Mouse (Mus musculus) retina, adult 2 months (tissue): ENCODE measurements around the gene Akap6.

ENCODE experiments used
- DNase-seq: peaks from one replicate; pipeline ENCODE4 v3.0.0-alpha.2; 2012; ENCODE audit warnings: low read depth, low spot score

Akap6 gene

GRCm38 (mm10) chr12:52908448-52909066, 209.4 kb downstream of the Akap6 start:
- no peak for DNase-seq

DNA sequence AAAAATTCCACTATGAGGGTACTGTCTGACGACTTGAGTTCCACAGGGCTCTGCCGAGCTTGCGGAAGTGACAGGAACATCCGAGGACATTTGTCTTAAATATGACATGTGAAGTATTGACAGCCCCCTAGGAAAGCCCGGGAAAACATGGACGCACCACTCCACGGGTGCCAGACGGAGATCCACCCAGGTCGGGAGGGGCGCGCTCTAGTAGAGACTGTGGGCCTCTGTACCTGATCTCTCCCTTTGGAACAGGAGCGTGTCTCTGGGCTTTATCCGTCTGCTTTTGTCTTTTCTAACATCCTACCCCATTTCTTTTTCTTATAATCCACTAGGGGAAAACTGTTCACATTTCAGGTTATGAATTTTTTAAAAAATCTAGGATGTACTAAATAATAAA, 211.2 kb downstream of the Akap6 start:
- no peak for DNase-seq

- peak; percentile 30 for DNase-seq
Observed at GRCm38 (mm10) chr12:52910819-52911218, 211.6 kb downstream of the Akap6 start.

DNA sequence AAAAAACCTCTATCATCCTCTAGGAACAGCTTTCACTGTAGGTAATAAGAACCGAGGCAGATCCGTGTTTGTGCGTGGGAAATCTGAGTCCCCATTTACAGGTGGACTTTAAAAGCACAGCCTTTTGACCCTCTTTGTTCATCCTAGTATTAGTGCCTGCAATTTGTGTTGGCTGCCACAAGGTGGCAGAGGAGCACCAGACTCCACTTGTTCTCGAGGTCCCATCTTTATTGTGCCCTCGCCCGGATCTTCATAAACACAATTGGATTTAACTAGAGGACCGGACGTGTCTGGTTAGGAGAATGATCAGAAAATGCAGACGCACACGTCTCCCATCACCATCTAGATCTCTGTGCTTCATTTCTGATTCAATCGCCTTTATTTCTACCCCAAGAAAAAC, 219.8 kb downstream of the Akap6 start:
- no peak for DNase-seq

DNA sequence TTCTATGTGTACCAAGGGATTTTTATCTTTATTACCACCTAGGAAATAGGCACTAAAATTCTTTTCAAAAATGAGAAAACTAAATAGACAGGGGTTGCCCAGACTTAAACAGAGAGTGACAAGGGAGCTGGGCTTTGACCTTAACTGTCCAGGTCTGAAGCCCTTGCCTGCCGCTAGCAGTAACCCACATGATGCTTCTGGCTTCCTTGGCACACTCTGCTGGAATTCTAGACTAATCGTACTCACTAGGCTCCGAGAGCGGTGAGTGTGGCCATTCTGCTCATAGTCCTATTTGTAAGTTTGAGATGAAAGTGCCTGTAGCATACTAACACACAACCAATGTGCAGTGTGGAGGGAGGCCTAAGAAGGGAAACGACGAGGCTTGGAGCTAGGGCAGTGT, 223.3 kb downstream of the Akap6 start:
- no peak for DNase-seq

GRCm38 (mm10) chr12:52925448-52925847, 226.3 kb downstream of the Akap6 start:
- DNase-seq = no peak

DNA sequence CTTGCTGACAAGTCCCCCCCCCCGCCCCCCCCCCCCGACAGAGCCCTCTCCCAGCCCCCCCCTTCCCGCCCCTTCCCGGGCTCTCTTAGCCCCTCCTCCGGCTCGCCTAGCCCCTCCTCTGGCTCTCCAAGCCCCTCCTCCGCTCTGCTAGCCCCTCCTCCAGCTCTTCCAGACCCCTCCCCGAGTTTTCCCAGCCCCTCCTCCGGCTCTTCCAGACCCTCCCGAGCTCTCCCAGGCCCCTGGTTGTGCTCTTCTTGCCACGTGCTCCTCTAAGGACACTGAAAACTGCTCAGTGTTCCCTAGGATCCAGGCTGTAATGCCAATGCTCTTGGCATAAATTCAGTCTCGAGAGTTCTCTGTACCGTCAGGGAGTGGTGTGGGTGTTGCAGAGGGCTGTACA, 234.6 kb downstream of the Akap6 start:
- DNase-seq = no peak

DNA sequence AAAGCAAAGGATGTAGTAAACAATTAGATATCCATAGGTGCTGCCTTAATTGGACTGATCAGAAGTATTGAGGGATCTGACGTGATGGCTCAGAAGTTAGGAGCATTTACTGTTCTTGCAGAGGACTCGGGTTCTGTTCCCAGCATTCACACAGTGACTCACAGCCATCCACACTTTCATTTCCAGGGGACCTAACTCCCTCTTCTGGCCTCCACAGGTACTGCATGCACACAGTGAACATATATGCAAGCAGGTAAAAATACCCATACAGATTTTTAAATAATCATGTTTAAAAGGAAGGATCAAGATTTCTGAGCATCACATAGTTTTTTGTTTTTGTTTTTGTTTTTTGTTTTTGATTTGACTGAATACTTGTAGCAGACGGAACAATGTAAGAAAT, 235.8 kb downstream of the Akap6 start:
- no peak for DNase-seq

DNA sequence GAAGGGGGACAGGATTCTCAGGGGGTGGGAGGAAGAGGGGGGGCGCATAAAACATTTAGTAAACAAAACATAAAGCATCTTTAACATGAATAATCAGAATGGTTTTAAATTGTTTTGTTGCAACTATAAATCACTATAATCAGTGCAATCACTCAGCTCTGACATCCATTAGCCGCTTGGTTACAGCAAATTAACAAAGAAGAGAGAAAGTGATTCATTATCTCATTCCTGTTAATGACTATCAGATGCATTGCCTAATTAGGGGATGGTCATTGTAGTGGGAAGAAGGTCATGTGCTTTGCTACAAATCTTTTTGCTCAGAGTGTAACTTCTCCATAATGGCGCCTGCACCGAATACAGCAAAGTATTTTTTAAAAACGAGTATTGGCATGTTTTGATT, 239.6 kb downstream of the Akap6 start:
- no peak for DNase-seq

DNA sequence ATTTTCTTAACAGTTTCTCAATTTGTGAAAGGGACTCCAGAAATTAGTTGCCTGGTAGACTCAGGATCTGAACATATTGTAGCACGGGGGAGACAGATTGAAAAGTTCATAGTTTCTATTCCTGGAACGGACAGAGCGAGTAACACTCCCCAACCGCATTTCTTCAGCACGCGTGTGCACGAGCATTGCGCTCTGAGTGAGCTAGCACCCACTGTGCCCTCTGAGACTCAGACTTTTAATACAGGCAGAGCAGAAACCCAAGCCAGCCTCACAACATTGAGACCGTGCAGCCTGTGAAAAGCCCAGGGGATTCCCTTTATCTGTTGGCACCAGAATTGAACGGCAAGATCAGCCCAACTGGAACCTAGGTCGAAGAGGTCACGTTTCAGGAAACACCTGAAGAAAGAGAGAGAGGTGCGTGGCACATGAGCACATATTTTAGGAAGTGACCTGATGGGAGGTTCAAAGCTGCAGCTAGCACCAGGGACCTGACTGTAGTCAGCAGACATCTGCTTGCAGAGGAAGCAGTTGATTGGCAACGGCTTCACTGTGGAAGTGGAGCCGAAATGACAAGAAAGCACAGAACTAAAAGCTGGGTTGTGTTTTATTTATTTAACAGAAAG, 240.3 kb downstream of the Akap6 start:
- DNase-seq = no peak

DNA sequence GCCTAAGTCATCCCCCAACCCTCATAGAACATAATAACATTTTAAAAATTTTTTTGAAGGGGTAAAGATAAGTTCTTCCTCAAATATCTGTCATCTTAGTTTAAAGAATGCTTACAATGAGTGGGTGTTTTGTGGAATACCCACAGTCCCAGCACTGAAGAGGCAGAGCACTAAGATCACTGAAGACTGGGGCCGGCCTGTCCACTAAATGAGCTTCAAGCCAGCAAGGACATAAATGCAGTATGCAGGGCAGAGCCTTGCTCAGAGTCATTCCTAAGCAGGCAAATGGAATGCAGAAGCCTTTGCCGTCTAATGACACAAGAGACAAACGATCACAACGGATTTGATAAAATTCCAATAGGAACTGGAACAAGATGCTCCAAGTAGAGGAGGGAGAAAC, 242.8 kb downstream of the Akap6 start:
- DNase-seq = no peak

DNA sequence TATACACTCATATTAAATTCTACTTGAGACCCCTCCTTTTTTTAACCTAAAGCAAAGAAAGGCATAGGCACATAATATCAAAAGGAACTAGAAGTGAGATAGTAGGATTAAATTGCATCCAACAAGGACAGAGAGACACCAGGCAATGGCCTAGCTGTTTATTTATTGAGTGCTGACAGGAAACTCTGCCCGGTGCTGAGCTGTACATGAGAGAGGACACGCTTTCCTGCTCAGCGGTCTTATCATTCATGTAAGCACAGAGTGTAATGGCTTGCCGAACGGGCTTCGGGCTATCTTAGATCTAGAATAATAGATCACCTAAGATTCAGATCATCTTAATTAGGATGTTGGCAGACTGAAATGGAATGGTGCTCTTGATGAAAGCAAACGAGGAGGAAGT, 245.1 kb downstream of the Akap6 start:
- no peak for DNase-seq

DNA sequence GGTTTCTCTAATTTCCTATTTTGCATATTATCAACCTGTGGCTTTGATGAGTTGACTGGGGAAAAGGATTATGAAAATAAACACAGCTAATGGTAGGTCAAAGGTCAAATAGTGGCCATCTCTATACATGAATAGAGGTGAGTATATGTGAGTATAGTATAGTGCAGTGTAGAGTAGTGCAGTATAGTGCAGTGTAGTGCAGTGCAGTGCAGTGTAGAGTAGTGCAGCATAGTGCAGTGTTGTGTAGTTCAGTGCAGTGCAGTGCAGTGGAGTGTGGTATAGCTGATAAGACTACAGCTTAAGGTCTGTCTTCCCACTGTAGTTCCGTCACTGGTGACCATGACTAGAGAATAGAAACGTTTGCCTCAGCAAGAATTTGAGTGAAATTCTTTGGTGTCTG, 245.8 kb downstream of the Akap6 start:
- DNase-seq = no peak

DNA sequence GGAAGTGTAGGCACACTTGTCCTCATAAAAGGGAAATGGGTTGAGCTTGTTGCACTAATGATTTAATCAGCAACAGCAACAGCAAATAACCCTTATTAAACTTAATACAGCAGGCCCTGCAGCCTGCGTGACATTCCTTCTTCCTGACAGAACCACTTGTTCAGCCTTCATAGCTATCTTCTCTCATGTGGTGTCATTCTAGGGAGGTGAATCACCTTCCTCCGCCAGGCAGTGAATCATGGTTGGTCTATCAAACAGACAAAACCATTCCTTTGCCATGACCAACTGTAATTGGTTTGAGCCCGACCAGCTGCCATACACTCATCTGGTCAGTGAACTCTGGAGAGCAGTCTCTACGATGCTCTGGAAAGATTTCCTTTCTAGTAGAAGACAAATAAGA, 251.5 kb downstream of the Akap6 start:
- DNase-seq = no peak

- DNase-seq = no peak
Observed at GRCm38 (mm10) chr12:52957587-52957986, 258.4 kb downstream of the Akap6 start.

DNA sequence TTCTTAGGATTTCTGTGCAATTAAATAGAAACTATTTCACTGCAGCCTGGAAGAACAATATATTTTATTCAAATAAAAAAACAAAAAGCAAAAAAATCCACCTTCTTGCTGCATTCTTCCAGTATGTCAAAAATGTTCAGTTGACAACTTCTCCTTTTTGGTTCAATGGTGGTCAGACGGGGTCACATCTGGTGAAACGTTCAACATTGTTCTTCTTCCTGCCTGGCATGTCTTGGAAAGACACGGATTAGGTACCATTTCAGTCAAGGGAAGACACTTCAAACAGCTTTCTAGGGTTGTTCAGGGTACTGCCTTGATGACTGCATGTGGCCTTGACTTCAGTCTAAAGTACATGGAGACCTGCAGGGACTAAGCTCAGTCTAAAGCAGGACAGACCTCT, 258.8 kb downstream of the Akap6 start:
- no peak for DNase-seq

DNA sequence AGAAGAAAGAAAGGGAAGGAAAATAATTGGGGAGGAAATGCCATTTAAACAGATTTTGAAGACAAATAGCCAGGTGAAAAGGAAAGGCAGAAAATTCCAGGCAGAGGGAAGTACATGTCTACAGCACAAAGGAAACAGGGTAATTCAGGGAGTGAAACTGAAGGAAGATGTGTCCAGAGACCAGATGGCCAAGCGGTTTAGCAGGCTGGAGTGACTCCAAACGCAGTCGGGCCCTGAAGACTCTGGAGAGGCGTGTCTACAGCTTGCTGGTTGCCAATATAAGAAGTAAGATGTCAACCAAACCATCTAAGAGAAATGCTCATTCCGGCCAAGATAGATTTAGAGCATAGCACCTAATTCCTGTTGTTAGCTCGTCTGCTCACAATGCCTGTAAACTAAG, 292.6 kb downstream of the Akap6 start:
- no peak for DNase-seq

- no peak for DNase-seq
Observed at GRCm38 (mm10) chr12:53012336-53012735, 313.2 kb downstream of the Akap6 start.

- no peak for DNase-seq
Observed at GRCm38 (mm10) chr12:53014539-53014938, 315.4 kb downstream of the Akap6 start.

- no peak for DNase-seq
Observed at GRCm38 (mm10) chr12:53024575-53025246, 325.5 kb downstream of the Akap6 start.

- no peak for DNase-seq
Observed at GRCm38 (mm10) chr12:53027308-53027707, 328.1 kb downstream of the Akap6 start.

- no peak for DNase-seq
Observed at GRCm38 (mm10) chr12:53028926-53029325, 329.7 kb downstream of the Akap6 start.

DNA sequence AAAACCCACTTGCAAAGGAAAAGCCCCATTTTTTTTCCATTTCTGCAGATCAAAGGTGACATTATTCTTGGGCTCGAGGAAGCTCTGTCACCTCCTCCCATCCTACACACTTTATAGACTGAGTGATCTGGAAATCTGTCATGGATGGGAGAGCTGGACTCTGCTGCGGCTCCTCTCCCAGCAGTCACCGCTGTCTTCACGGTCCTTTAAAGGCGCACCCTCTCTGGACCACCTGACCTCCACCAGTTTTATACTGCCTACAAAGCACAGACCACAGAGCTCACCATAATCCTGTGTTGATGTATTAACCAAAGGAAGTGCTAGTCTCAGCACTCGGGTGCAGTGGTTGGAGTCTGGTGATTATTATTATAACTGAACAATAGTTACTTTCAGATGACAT, 330.7 kb downstream of the Akap6 start:
- no peak for DNase-seq
